Mouse (Mus musculus): ENCODE measurements around the gene Actn1. TPM values are rescaled to one million over a fixed set of nuclear protein-coding genes. Genes with fewer than 3 reads are reported as not detected.
A peak's percentile ranks its signal among the peaks of the same experiment; 100 is the strongest.

Gene Actn1
- total and polyA plus RNA-seq, 3 experiments: 2.7 to 13.2 (median 5.5) TPM

DNA sequence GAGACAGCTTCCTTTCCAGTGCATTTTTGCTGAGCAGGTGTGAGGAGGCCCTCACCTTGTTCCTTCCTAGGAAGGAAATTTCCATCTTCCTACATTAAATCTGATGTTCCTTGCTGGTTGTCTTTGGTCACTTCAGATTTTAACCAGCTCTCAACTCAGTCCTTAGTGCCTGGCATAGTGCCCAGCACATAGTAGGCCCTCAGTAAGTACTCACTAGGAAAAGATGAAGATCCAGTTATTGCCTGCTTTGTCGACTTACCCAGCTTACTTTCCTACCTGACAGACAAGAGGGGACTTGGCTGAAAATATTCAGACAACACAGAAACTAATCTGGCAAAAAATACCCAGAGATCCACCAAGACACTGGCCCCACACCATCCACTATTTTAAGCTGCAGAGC is 138.7 kb downstream of the Actn1 start:
- H3K27me3 ChIP-seq (replicated peaks): no peaks in the 10 kb centered on the region
- H3K4me3 ChIP-seq (replicated peaks in 1 of 3; ENCODE audit: low read depth in 2 of 3, low read length in 2 of 3, poor library complexity in 1 of 3): no peak overlapping the region
- dilution Hi-C loops (cut with MboI; ENCODE audit: extremely low pct_ligation_motif_present, extremely low pct_unique_long_range_greater_than_20kb, low sequenced_read_pairs) (no loop called here), in situ Hi-C loops (cut with MboI; ENCODE audit: low pct_ligation_motif_present, low pct_unique_long_range_greater_than_20kb, low sequenced_read_pairs) (loop anchor here (25.0 kb wide), 1 partner anchor 284 kb away; no protein-coding TSS in a partner anchor)
- no peak overlapping the region for H3K4me2 ChIP-seq (ENCODE audit: insufficient read depth, low read depth, poor library complexity, severe bottlenecking)
- H3K9me3 ChIP-seq (replicated peaks; ENCODE audit: low read length): peaks cover 11% of the 10 kb centered on the region
- TF ChIP-seq ZKSCAN1 (IDR thresholded peaks at IDR 0.05; ENCODE audit: borderline replicate concordance, low read depth, low read length) (peak; percentile 84), USF2 (conservative IDR thresholded peaks at IDR 0.05; ENCODE audit: low read depth, low read length) (no peak)
- 0 out of 2 replicates have a peak overlapping the region, but pooled peaks have one; percentile 1 for H3K9ac ChIP-seq (ENCODE audit: insufficient read depth, low read depth)
- H3K27ac ChIP-seq (ENCODE audit: insufficient read depth, low read depth): no peak overlapping the region
- H3K36me3 ChIP-seq (replicated peaks in 1 of 2; ENCODE audit: control insufficient read depth in 1 of 2, insufficient read depth in 1 of 2, low read length in 1 of 2): peaks cover 31 to 73% of the 10 kb centered on the region in 2 experiments
- DNase-seq (ENCODE audit: extremely low read depth): no peak
- H3K79me2 ChIP-seq (replicated peaks; ENCODE audit: control insufficient read depth, extremely low read depth, insufficient read depth, poor library complexity, severe bottlenecking): peaks cover 29% of the 10 kb centered on the region
- H3K4me1 ChIP-seq (ENCODE audit: control insufficient read depth in 1 of 2, insufficient read depth in 2 of 2): peaks cover 16 to 76% of the 10 kb centered on the region in 2 experiments

GRCm38 (mm10) chr12:80118588-80118987 is 141.6 kb downstream of the Actn1 start:
- in situ Hi-C loops (cut with MboI; ENCODE audit: low pct_ligation_motif_present, low pct_unique_long_range_greater_than_20kb, low sequenced_read_pairs) (loop anchor here (10.0 to 25.0 kb wide), 2 partner anchors 281 to 514 kb away; no protein-coding TSS in a partner anchor), dilution Hi-C loops (cut with MboI; ENCODE audit: extremely low pct_ligation_motif_present, extremely low pct_unique_long_range_greater_than_20kb, low sequenced_read_pairs) (no loop called here)
- H3K79me2 ChIP-seq (replicated peaks; ENCODE audit: control insufficient read depth, extremely low read depth, insufficient read depth, poor library complexity, severe bottlenecking): peaks cover 34% of the 10 kb centered on the region
- no peak overlapping the region for H3K4me2 ChIP-seq (ENCODE audit: insufficient read depth, low read depth, poor library complexity, severe bottlenecking)
- no peak overlapping the region for H3K4me3 ChIP-seq (replicated peaks in 1 of 3; ENCODE audit: low read depth in 2 of 3, low read length in 2 of 3, poor library complexity in 1 of 3)
- H3K27ac ChIP-seq (ENCODE audit: insufficient read depth, low read depth): no peak overlapping the region
- DNase-seq (ENCODE audit: extremely low read depth): no peak
- H3K9me3 ChIP-seq (replicated peaks; ENCODE audit: low read length): peaks cover 11% of the 10 kb centered on the region
- peaks cover 16 to 65% of the 10 kb centered on the region in 2 experiments for H3K4me1 ChIP-seq (ENCODE audit: control insufficient read depth in 1 of 2, insufficient read depth in 2 of 2)
- no peak overlapping the region for H3K9ac ChIP-seq (ENCODE audit: insufficient read depth, low read depth)
- H3K27me3 ChIP-seq (replicated peaks): no peaks in the 10 kb centered on the region
- H3K36me3 ChIP-seq (replicated peaks in 1 of 2; ENCODE audit: control insufficient read depth in 1 of 2, insufficient read depth in 1 of 2, low read length in 1 of 2): peaks cover 20 to 47% of the 10 kb centered on the region in 2 experiments
- TF ChIP-seq USF2 (conservative IDR thresholded peaks at IDR 0.05; ENCODE audit: low read depth, low read length): no peak
- no peak for TF ChIP-seq E2F4 (IDR thresholded peaks at IDR 0.05; ENCODE audit: insufficient replicate concordance, low read depth, low read length)
- TF ChIP-seq MAX (IDR thresholded peaks at IDR 0.05; ENCODE audit: low read length): no peak
- no peak for TF ChIP-seq TBP (conservative IDR thresholded peaks at IDR 0.05; ENCODE audit: low read depth, low read length)
- TF ChIP-seq CHD1 (IDR thresholded peaks at IDR 0.05; ENCODE audit: low read depth, low read length): no peak
- TF ChIP-seq RCOR1 (conservative IDR thresholded peaks at IDR 0.05; ENCODE audit: low read depth, low read length): no peak
- TF ChIP-seq TCF12 (IDR thresholded peaks at IDR 0.05; ENCODE audit: low read depth, low read length): no peak
- no peak for TF ChIP-seq ZKSCAN1 (IDR thresholded peaks at IDR 0.05; ENCODE audit: borderline replicate concordance, low read depth, low read length)
- TF ChIP-seq ZC3H11A (IDR thresholded peaks at IDR 0.05; ENCODE audit: low read depth, low read length): no peak
- TF ChIP-seq UBTF (IDR thresholded peaks at IDR 0.05; ENCODE audit: low read depth, low read length): no peak
- TF ChIP-seq CTCF (conservative IDR thresholded peaks at IDR 0.05 in 1 of 2, IDR thresholded peaks at IDR 0.05 in 1 of 2; ENCODE audit: low read depth in 2 of 2, low read length in 2 of 2): no peak

Other genes with a start within 250 kb of the Actn1 start
- gene Zfp36l1, start 147.4 kb downstream of the Actn1 start, total RNA-seq (2012; rRNA removed): 42.3 and 50.7 TPM in 2 replicates
- 26.2 and 32.7 TPM in 2 replicates for gene Zfp36l1, start 147.4 kb downstream of the Actn1 start, total RNA-seq (2014; rRNA removed)
- gene Zfp36l1, start 147.4 kb downstream of the Actn1 start, polyA plus RNA-seq (2012; ENCODE audit: insufficient read length, low read depth): 175 and 192 TPM in 2 replicates
- gene Dcaf5, start 176.2 kb upstream of the Actn1 start, total RNA-seq (2012; rRNA removed): 11.0 and 13.0 TPM in 2 replicates
- gene Dcaf5, start 176.2 kb upstream of the Actn1 start, total RNA-seq (2014; rRNA removed): 8.2 and 9.2 TPM in 2 replicates
- gene Dcaf5, start 176.2 kb upstream of the Actn1 start, polyA plus RNA-seq (2012; ENCODE audit: insufficient read length, low read depth): 13.2 and 15.2 TPM in 2 replicates
- 10.6 and 15.0 TPM in 2 replicates for gene Exd2, start 202.7 kb upstream of the Actn1 start, total RNA-seq (2012; rRNA removed)
- 11.3 and 12.8 TPM in 2 replicates for gene Exd2, start 202.7 kb upstream of the Actn1 start, total RNA-seq (2014; rRNA removed)
- gene Exd2, start 202.7 kb upstream of the Actn1 start, polyA plus RNA-seq (2012; ENCODE audit: insufficient read length, low read depth): 8.8 and 11.2 TPM in 2 replicates